Mouse (Mus musculus): ENCODE measurements around the gene Spata5. TPM values are rescaled to one million over a fixed set of nuclear protein-coding genes. Genes with fewer than 3 reads are reported as not detected.

Gene Spata5
- polyA plus RNA-seq, 1 experiment from 2014 or later = 33.3 TPM

GRCm38 (mm10) chr3:37397646-37398045, 22.1 kb upstream of the Spata5 start:
- 86% methylated on average over 3 of the region's 3 CpGs for WGBS
- no peaks in the 10 kb centered on the region for H3K4me1 ChIP-seq
- H3K27ac ChIP-seq = no peak overlapping the region
- no peaks in the 10 kb centered on the region for H3K9me3 ChIP-seq (replicated peaks)
- ATAC-seq = no peak
- no peaks in the 10 kb centered on the region for H3K36me3 ChIP-seq (ENCODE audit: poor library complexity, severe bottlenecking)
- H3K4me2 ChIP-seq = no peak overlapping the region
- no peak overlapping the region for H3K4me3 ChIP-seq
- H3K9ac ChIP-seq = no peak overlapping the region
- no peaks in the 10 kb centered on the region for H3K27me3 ChIP-seq

GRCm38 (mm10) chr3:37398661-37399395, 20.9 kb upstream of the Spata5 start:
- Histone ChIP-seq H3K4me2 (no peak overlapping the region), H3K4me1 (no peaks in the 10 kb centered on the region), H3K9me3 (replicated peaks) (no peaks in the 10 kb centered on the region), H3K27me3 (no peaks in the 10 kb centered on the region), H3K4me3 (no peak overlapping the region), H3K9ac (no peak overlapping the region), H3K27ac (no peak overlapping the region), H3K36me3 (ENCODE audit: poor library complexity, severe bottlenecking) (no peaks in the 10 kb centered on the region)
- 88% methylated on average over 7 of the region's 7 CpGs for WGBS
- 0 out of 2 replicates have a peak, but pooled peaks have one; percentile 33 for ATAC-seq

- no peak for ATAC-seq
- Histone ChIP-seq H3K36me3 (ENCODE audit: poor library complexity, severe bottlenecking) (no peaks in the 10 kb centered on the region), H3K9ac (no peak overlapping the region), H3K27ac (no peak overlapping the region), H3K4me2 (no peak overlapping the region), H3K9me3 (replicated peaks) (no peaks in the 10 kb centered on the region), H3K4me3 (no peak overlapping the region), H3K4me1 (no peaks in the 10 kb centered on the region), H3K27me3 (no peaks in the 10 kb centered on the region)
- 88% methylated on average over 11 of the region's 11 CpGs for WGBS
These were observed 17.7 kb upstream of the Spata5 start for GRCm38 (mm10) chr3:37401729-37402610.

GRCm38 (mm10) chr3:37407598-37407997, 12.1 kb upstream of the Spata5 start:
- no peaks in the 10 kb centered on the region for H3K4me1 ChIP-seq
- H3K9me3 ChIP-seq (replicated peaks) = no peaks in the 10 kb centered on the region
- H3K27ac ChIP-seq = no peak overlapping the region
- H3K36me3 ChIP-seq (ENCODE audit: poor library complexity, severe bottlenecking) = no peaks in the 10 kb centered on the region
- ATAC-seq = no peak
- no peak overlapping the region for H3K4me2 ChIP-seq
- H3K9ac ChIP-seq = no peak overlapping the region
- H3K4me3 ChIP-seq = no peak overlapping the region
- H3K27me3 ChIP-seq = no peaks in the 10 kb centered on the region

- H3K36me3 ChIP-seq (ENCODE audit: poor library complexity, severe bottlenecking) = no peaks in the 10 kb centered on the region
- H3K9me3 ChIP-seq (replicated peaks) = no peaks in the 10 kb centered on the region
- H3K4me3 ChIP-seq = no peak overlapping the region
- no peaks in the 10 kb centered on the region for H3K27me3 ChIP-seq
- no peak overlapping the region for H3K9ac ChIP-seq
- H3K4me2 ChIP-seq = no peak overlapping the region
- H3K27ac ChIP-seq = no peak overlapping the region
- peaks cover 4% of the 10 kb centered on the region for H3K4me1 ChIP-seq
- ATAC-seq = no peak
- WGBS = 94% methylated on average over 3 of the region's 3 CpGs
These were observed 6.2 kb upstream of the Spata5 start for GRCm38 (mm10) chr3:37413446-37413845.

- Histone ChIP-seq H3K4me1 (peaks cover 9% of the 10 kb centered on the region), H3K4me2 (no peak overlapping the region), H3K9me3 (replicated peaks) (no peaks in the 10 kb centered on the region), H3K36me3 (ENCODE audit: poor library complexity, severe bottlenecking) (no peaks in the 10 kb centered on the region), H3K4me3 (no peak overlapping the region), H3K27me3 (no peaks in the 10 kb centered on the region), H3K27ac (no peak overlapping the region), H3K9ac (no peak overlapping the region)
- WGBS = 57% methylated on average over 14 of the region's 14 CpGs
- no peak for ATAC-seq
These were observed 5.2 kb upstream of the Spata5 start for GRCm38 (mm10) chr3:37414413-37414960.

- WGBS = 81% methylated on average over 5 of the region's 5 CpGs
- peak overlapping the region; percentile 67 for H3K4me2 ChIP-seq
- no peaks in the 10 kb centered on the region for H3K36me3 ChIP-seq (ENCODE audit: poor library complexity, severe bottlenecking)
- H3K4me1 ChIP-seq = peaks cover 19% of the 10 kb centered on the region
- peak overlapping the region; percentile 76 for H3K4me3 ChIP-seq
- no peak for ATAC-seq
- no peak overlapping the region for H3K27ac ChIP-seq
- H3K9ac ChIP-seq = peak overlapping the region; percentile 82
- H3K9me3 ChIP-seq (replicated peaks) = no peaks in the 10 kb centered on the region
- no peaks in the 10 kb centered on the region for H3K27me3 ChIP-seq
These were observed 1.4 kb upstream of the Spata5 start for GRCm38 (mm10) chr3:37418341-37418740.

- H3K4me1 ChIP-seq = peaks cover 19% of the 10 kb centered on the region
- H3K27me3 ChIP-seq = no peaks in the 10 kb centered on the region
- no peaks in the 10 kb centered on the region for H3K9me3 ChIP-seq (replicated peaks)
- H3K4me3 ChIP-seq = peak overlapping the region; percentile 76
- ATAC-seq = no peak
- 1% methylated on average over 30 of the region's 30 CpGs for WGBS
- H3K27ac ChIP-seq = peak overlapping the region; percentile 65
- H3K36me3 ChIP-seq (ENCODE audit: poor library complexity, severe bottlenecking) = no peaks in the 10 kb centered on the region
- H3K4me2 ChIP-seq = peak overlapping the region; percentile 67
- H3K9ac ChIP-seq = peak overlapping the region; percentile 82
These were observed 687 bp upstream of the Spata5 start for GRCm38 (mm10) chr3:37418961-37419457.

- Histone ChIP-seq H3K27me3 (no peaks in the 10 kb centered on the region), H3K36me3 (ENCODE audit: poor library complexity, severe bottlenecking) (no peaks in the 10 kb centered on the region), H3K4me3 (peak within 1 kb of the TSS; percentile 76), H3K9me3 (replicated peaks) (no peaks in the 10 kb centered on the region), H3K4me2 (peak within 1 kb of the TSS; percentile 94), H3K4me1 (peaks cover 19% of the 10 kb centered on the region), H3K27ac (peak within 1 kb of the TSS; percentile 71), H3K9ac (peak within 1 kb of the TSS; percentile 82)
- under 1% methylated on average over 49 of the region's 50 CpGs for WGBS
- peak; percentile 90 for ATAC-seq
These were observed 376 bp downstream of the Spata5 start, which contains the start of gene Nudt6 for GRCm38 (mm10) chr3:37420072-37420471. Gene Nudt6 (minus strand): TSS chr3:37420211.

- under 1% methylated on average over 24 of the region's 24 CpGs for WGBS
- peak overlapping the region; percentile 76 for H3K4me3 ChIP-seq
- no peaks in the 10 kb centered on the region for H3K27me3 ChIP-seq
- peak overlapping the region; percentile 94 for H3K4me2 ChIP-seq
- peaks cover 4% of the 10 kb centered on the region; the same call in 1 of the 2 replicates for H3K36me3 ChIP-seq (ENCODE audit: poor library complexity, severe bottlenecking)
- peak overlapping the region; percentile 78 for H3K9ac ChIP-seq
- no peak for ATAC-seq
- peaks cover 19% of the 10 kb centered on the region for H3K4me1 ChIP-seq
- H3K27ac ChIP-seq = peak overlapping the region; percentile 71
- no peaks in the 10 kb centered on the region for H3K9me3 ChIP-seq (replicated peaks)
These were observed 945 bp downstream of the Spata5 start for GRCm38 (mm10) chr3:37420641-37421040.

DNA sequence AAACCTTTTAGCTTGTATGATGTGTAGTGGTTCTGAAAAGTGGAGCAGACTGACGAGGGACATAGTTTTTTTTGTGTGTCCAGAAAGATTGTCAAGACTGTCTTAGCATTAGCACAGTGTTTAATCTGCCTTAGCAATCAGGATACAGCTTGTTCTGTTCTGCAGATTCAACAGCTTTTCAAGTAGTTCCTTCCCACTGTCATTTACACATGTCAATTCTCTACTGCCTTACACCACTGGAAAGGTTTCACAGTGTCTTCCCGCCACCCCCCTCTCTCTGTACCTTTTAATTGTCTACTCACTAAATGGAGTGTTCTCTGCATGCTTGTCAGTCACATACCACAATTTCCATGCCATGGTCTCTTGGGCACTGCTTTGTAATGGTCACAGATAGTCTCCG, 1.5 kb downstream of the Spata5 start:
- Histone ChIP-seq H3K9me3 (replicated peaks) (no peaks in the 10 kb centered on the region), H3K27me3 (no peaks in the 10 kb centered on the region), H3K4me2 (peak overlapping the region; percentile 94), H3K9ac (peak overlapping the region; percentile 78), H3K27ac (no peak overlapping the region), H3K36me3 (ENCODE audit: poor library complexity, severe bottlenecking) (peaks cover 8% of the 10 kb centered on the region; the same call in 1 of the 2 replicates), H3K4me3 (peak overlapping the region; percentile 76), H3K4me1 (peaks cover 19% of the 10 kb centered on the region)
- 18% methylated on average over 3 of the region's 3 CpGs for WGBS
- ATAC-seq = no peak

- H3K27ac ChIP-seq = no peak overlapping the region
- WGBS = 95% methylated on average over 3 of the region's 3 CpGs
- H3K4me2 ChIP-seq = no peak overlapping the region
- H3K9me3 ChIP-seq (replicated peaks) = no peaks in the 10 kb centered on the region
- no peak for ATAC-seq
- no peak overlapping the region for H3K4me3 ChIP-seq
- no peaks in the 10 kb centered on the region for H3K27me3 ChIP-seq
- H3K4me1 ChIP-seq = peaks cover 5% of the 10 kb centered on the region
- no peak overlapping the region for H3K9ac ChIP-seq
- peaks cover 20% of the 10 kb centered on the region for H3K36me3 ChIP-seq (ENCODE audit: poor library complexity, severe bottlenecking)
These were observed 6.4 kb downstream of the Spata5 start for GRCm38 (mm10) chr3:37426069-37426468.
